Comparison of ENCODE assay signal across 10 mouse cellular contexts in the genomic region with DNA sequence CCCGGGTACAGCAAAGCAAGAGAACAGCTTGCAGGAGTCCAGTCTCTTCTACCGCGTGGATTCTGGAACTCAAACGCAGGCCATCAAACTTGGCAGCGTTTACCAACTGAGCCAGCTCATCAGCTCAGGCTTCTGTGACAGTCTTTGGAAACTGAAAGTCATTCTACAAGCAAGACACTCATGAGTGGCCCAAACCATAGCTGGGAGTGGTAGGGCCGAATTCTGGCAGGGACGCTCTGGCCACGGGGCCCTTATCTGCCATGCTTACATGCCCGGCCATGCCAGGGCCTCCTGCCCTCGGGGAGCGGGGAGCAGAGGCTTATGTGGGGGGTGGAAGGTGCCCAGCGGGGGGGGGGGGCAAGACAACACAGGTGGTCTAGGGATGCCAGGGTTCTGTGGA. TPM values are rescaled to one million over a fixed set of nuclear protein-coding genes. Genes with fewer than 3 reads are reported as not detected.
DNase-seq lines count a peak whose midpoint lies in the region; ATAC-seq and TF ChIP-seq lines count a peak whose summit lies in the region.
"Had no signal": no experiment of that assay in that cellular context is flagged by ENCODE, and none has a peak within 500 bp of the region (broad histone marks: within the 10 kb centered on the region; RNA-seq: fewer than 3 reads in every experiment).

No protein-coding gene starts in this region.

- H3K4me3 ChIP-seq in lung, embryonic 15.5 days, result no peak overlapping the region
- no peak overlapping the region for H3K4me3 ChIP-seq in lung, postnatal 0 days (ENCODE audit: low read depth, low read length)
- H3K4me3 ChIP-seq in hindbrain, embryonic 16.5 days (ENCODE audit: low read length), result no peak overlapping the region
- H3K4me3 ChIP-seq in neural tube, embryonic 15.5 days (replicated peaks), result no peak overlapping the region

- no peak for TF ChIP-seq EP300 in lung, postnatal 0 days (IDR thresholded peaks at IDR 0.05)

- peak overlapping the region; percentile 91 for H3K27ac ChIP-seq in lung, embryonic 15.5 days
- no peak overlapping the region; the same call in 1 of the 2 replicates for H3K27ac ChIP-seq in lung, postnatal 0 days (ENCODE audit: low read length)
- peak overlapping the region; percentile 11 for H3K27ac ChIP-seq in hindbrain, embryonic 16.5 days (ENCODE audit: low read depth, low read length)
- H3K27ac ChIP-seq in neural tube, embryonic 15.5 days (replicated peaks), result peak overlapping the region; percentile 56; the same call in 1 of the 2 replicates

- no peak for TF ChIP-seq CTCF in lung, postnatal 0 days (IDR thresholded peaks at IDR 0.05)

- peaks cover 23% of the 10 kb centered on the region for H3K27me3 ChIP-seq in lung, embryonic 15.5 days
- H3K27me3 ChIP-seq in lung, postnatal 0 days (replicated peaks; ENCODE audit: insufficient read depth, low read length), result no peaks in the 10 kb centered on the region
- peaks cover 27% of the 10 kb centered on the region for H3K27me3 ChIP-seq in hindbrain, embryonic 16.5 days (replicated peaks; ENCODE audit: control insufficient read depth, insufficient read depth, low read length)
- H3K27me3 ChIP-seq in neural tube, embryonic 15.5 days (replicated peaks), result peaks cover 32% of the 10 kb centered on the region

- 56% methylated on average over 11 of the region's 12 CpGs for WGBS in lung, embryonic 15.5 days
- 40% methylated on average over 12 of the region's 12 CpGs for WGBS in lung, postnatal 0 days
- 73% methylated on average over 12 of the region's 12 CpGs for WGBS in hindbrain, embryonic 16.5 days
- WGBS in neural tube, embryonic 15.5 days, result 68% methylated on average over 12 of the region's 12 CpGs

- H3K4me2 ChIP-seq in lung, embryonic 15.5 days, result peak overlapping the region; percentile 17
- no peak overlapping the region for H3K4me2 ChIP-seq in lung, postnatal 0 days (replicated peaks; ENCODE audit: low read depth, low read length)
- H3K4me2 ChIP-seq in hindbrain, embryonic 16.5 days (ENCODE audit: low read length), result no peak overlapping the region
- H3K4me2 ChIP-seq in neural tube, embryonic 15.5 days, result no peak overlapping the region

- ATAC-seq in lung, embryonic 15.5 days (ENCODE audit: borderline replicate concordance, extremely low read depth, low FRiP score, low TSS enrichment), result no peak
- no peak for ATAC-seq in lung, postnatal 0 days
- ATAC-seq in hindbrain, embryonic 16.5 days, result no peak
- no peak for ATAC-seq in neural tube, embryonic 15.5 days (ENCODE audit: low FRiP score)
- ATAC-seq in cerebellum, adult (ENCODE audit: insufficient number of reproducible peaks, low FRiP score, low TSS enrichment), result no peak
- ATAC-seq: activated CD4-positive, CD25-positive, alpha-beta regulatory T cell, adult 4 months had no signal

- DNase-seq in adrenal gland, adult 2 months, result peak; percentile 55
- DNase-seq in adrenal gland, postnatal 10 days, result no peak
- DNase-seq in lung, postnatal 0 days (ENCODE audit: low spot score), result no peak
- no peak for DNase-seq in thymus, postnatal 0 days (ENCODE audit: low spot score)
- DNase-seq: thymus, postnatal 36 days had no signal

- no peaks in the 10 kb centered on the region for H3K9me3 ChIP-seq in lung, embryonic 15.5 days
- no peaks in the 10 kb centered on the region for H3K9me3 ChIP-seq in lung, postnatal 0 days (ENCODE audit: low read length)
- no peaks in the 10 kb centered on the region for H3K9me3 ChIP-seq in hindbrain, embryonic 16.5 days (ENCODE audit: control insufficient read depth, low read length)
- no peaks in the 10 kb centered on the region for H3K9me3 ChIP-seq in neural tube, embryonic 15.5 days (replicated peaks)

- no peaks in the 10 kb centered on the region for H3K36me3 ChIP-seq in lung, embryonic 15.5 days
- H3K36me3 ChIP-seq in lung, postnatal 0 days (ENCODE audit: insufficient read depth, low read length), result 0 out of 2 replicates have a peak, but pooled peaks cover 6% of the 10 kb centered on the region
- H3K36me3 ChIP-seq in hindbrain, embryonic 16.5 days (ENCODE audit: control insufficient read depth, insufficient read depth, low read length), result no peaks in the 10 kb centered on the region
- H3K36me3 ChIP-seq in neural tube, embryonic 15.5 days, result no peaks in the 10 kb centered on the region

- H3K4me1 ChIP-seq in lung, embryonic 15.5 days, result peaks cover 84% of the 10 kb centered on the region
- H3K4me1 ChIP-seq in lung, postnatal 0 days (ENCODE audit: insufficient read depth, low read depth, low read length), result peaks cover 29% of the 10 kb centered on the region
- H3K4me1 ChIP-seq in hindbrain, embryonic 16.5 days (ENCODE audit: control insufficient read depth, insufficient read depth, low read depth, low read length), result peaks cover 24% of the 10 kb centered on the region
- H3K4me1 ChIP-seq in neural tube, embryonic 15.5 days, result peaks cover 46% of the 10 kb centered on the region

- H3K9ac ChIP-seq in lung, embryonic 15.5 days, result no peak overlapping the region
- H3K9ac ChIP-seq in lung, postnatal 0 days (replicated peaks; ENCODE audit: low read depth), result no peak overlapping the region
- H3K9ac ChIP-seq in hindbrain, embryonic 16.5 days (ENCODE audit: low read depth, low read length), result no peak overlapping the region
- H3K9ac ChIP-seq in neural tube, embryonic 15.5 days (replicated peaks), result no peak overlapping the region

RNA-seq across cellular contexts. Expression of gene Wbp2, which starts 16.8 kb away (rescaled TPM):
- 100 to 1,000 TPM; 165 to 185 TPM for total RNA-seq in adrenal gland, adult 2 months (2021)
- 517 and 528 TPM in 2 replicates for polyA plus RNA-seq in adrenal gland, adult 2 months (2012; rRNA removed)
- 100 to 1,000 TPM; 103 to 110 TPM for total RNA-seq in adrenal gland, postnatal 10 days (2021)
- polyA plus RNA-seq in lung, embryonic 15.5 days (2015; fragmentation: Nextera tagmentation; extraction: Ambion mirVana), result 58.0 and 67.9 TPM in 2 replicates
- polyA plus RNA-seq in lung, postnatal 0 days (2015; fragmentation: Nextera tagmentation; extraction: Ambion mirVana), result 84.8 and 108 TPM in 2 replicates
- polyA plus RNA-seq in hindbrain, embryonic 16.5 days (2015; fragmentation: Nextera tagmentation; extraction: Ambion mirVana), result 183 and 225 TPM in 2 replicates
- polyA plus RNA-seq in neural tube, embryonic 15.5 days (2015; fragmentation: Nextera tagmentation; extraction: Ambion mirVana), result 162 and 167 TPM in 2 replicates
- polyA plus RNA-seq in thymus, postnatal 0 days (2015; fragmentation: Nextera tagmentation; extraction: Ambion mirVana), result 75.1 and 97.4 TPM in 2 replicates

RNA-seq across cellular contexts. Expression of gene Trim47, which starts 23.4 kb away (rescaled TPM):
- total RNA-seq in adrenal gland, adult 2 months (2021), result 10 to 100 TPM; 10.3 to 17.9 TPM
- polyA plus RNA-seq in adrenal gland, adult 2 months (2012; rRNA removed), result 49.1 and 68.9 TPM in 2 replicates
- 10 to 100 TPM; 23.2 to 24.5 TPM for total RNA-seq in adrenal gland, postnatal 10 days (2021)
- 24.9 and 25.9 TPM in 2 replicates for polyA plus RNA-seq in lung, embryonic 15.5 days (2015; fragmentation: Nextera tagmentation; extraction: Ambion mirVana)
- 26.3 and 28.8 TPM in 2 replicates for polyA plus RNA-seq in lung, postnatal 0 days (2015; fragmentation: Nextera tagmentation; extraction: Ambion mirVana)
- polyA plus RNA-seq in hindbrain, embryonic 16.5 days (2015; fragmentation: Nextera tagmentation; extraction: Ambion mirVana), result 13.5 and 14.5 TPM in 2 replicates
- polyA plus RNA-seq in neural tube, embryonic 15.5 days (2015; fragmentation: Nextera tagmentation; extraction: Ambion mirVana), result 9.8 TPM in 2 replicates
- polyA plus RNA-seq in thymus, postnatal 0 days (2015; fragmentation: Nextera tagmentation; extraction: Ambion mirVana), result 10.8 and 10.9 TPM in 2 replicates
- polyA plus RNA-seq: activated CD4-positive, CD25-positive, alpha-beta regulatory T cell, adult 4 months had no signal

RNA-seq across cellular contexts. Expression of gene Unc13d, which starts 25.8 kb away (rescaled TPM):
- 1 to 10 TPM in 1 of 2 experiments, under 1 TPM in 1; 0.83 to 1.0 TPM for total RNA-seq in adrenal gland, adult 2 months (2021)
- polyA plus RNA-seq in adrenal gland, adult 2 months (2012; rRNA removed), result 2.3 and 3.4 TPM in 2 replicates
- total RNA-seq in adrenal gland, postnatal 10 days (2021), result 1 to 10 TPM; 2.3 to 2.7 TPM
- 4.1 and 6.4 TPM in 2 replicates for polyA plus RNA-seq in lung, embryonic 15.5 days (2015; fragmentation: Nextera tagmentation; extraction: Ambion mirVana)
- polyA plus RNA-seq in lung, postnatal 0 days (2015; fragmentation: Nextera tagmentation; extraction: Ambion mirVana), result 14.9 and 25.3 TPM in 2 replicates
- 0.69 and 0.80 TPM in 2 replicates for polyA plus RNA-seq in hindbrain, embryonic 16.5 days (2015; fragmentation: Nextera tagmentation; extraction: Ambion mirVana)
- 1.0 and 7.1 TPM in 2 replicates for polyA plus RNA-seq in neural tube, embryonic 15.5 days (2015; fragmentation: Nextera tagmentation; extraction: Ambion mirVana)
- 32.4 and 34.7 TPM in 2 replicates for polyA plus RNA-seq in thymus, postnatal 0 days (2015; fragmentation: Nextera tagmentation; extraction: Ambion mirVana)

RNA-seq across cellular contexts. Expression of gene Trim65, which starts 27.4 kb away (rescaled TPM):
- 10 to 100 TPM in 1 of 2 experiments, 1 to 10 TPM in 1; 9.5 to 11.8 TPM for total RNA-seq in adrenal gland, adult 2 months (2021)
- 15.9 and 16.0 TPM in 2 replicates for polyA plus RNA-seq in adrenal gland, adult 2 months (2012; rRNA removed)
- total RNA-seq in adrenal gland, postnatal 10 days (2021), result 1 to 10 TPM; 6.3 to 8.1 TPM
- 3.7 and 4.3 TPM in 2 replicates for polyA plus RNA-seq in lung, embryonic 15.5 days (2015; fragmentation: Nextera tagmentation; extraction: Ambion mirVana)
- 3.9 TPM in 2 replicates for polyA plus RNA-seq in lung, postnatal 0 days (2015; fragmentation: Nextera tagmentation; extraction: Ambion mirVana)
- polyA plus RNA-seq in hindbrain, embryonic 16.5 days (2015; fragmentation: Nextera tagmentation; extraction: Ambion mirVana), result 3.0 and 4.2 TPM in 2 replicates
- 3.4 and 4.1 TPM in 2 replicates for polyA plus RNA-seq in neural tube, embryonic 15.5 days (2015; fragmentation: Nextera tagmentation; extraction: Ambion mirVana)
- polyA plus RNA-seq in thymus, postnatal 0 days (2015; fragmentation: Nextera tagmentation; extraction: Ambion mirVana), result 2.6 and 3.1 TPM in 2 replicates

RNA-seq across cellular contexts. Expression of gene Mrpl38, which starts 35.1 kb away (rescaled TPM):
- 100 to 1,000 TPM; 102 to 108 TPM for total RNA-seq in adrenal gland, adult 2 months (2021)
- 134 and 167 TPM in 2 replicates for polyA plus RNA-seq in adrenal gland, adult 2 months (2012; rRNA removed)
- total RNA-seq in adrenal gland, postnatal 10 days (2021), result 10 to 100 TPM; 86.8 to 94.1 TPM
- polyA plus RNA-seq in lung, embryonic 15.5 days (2015; fragmentation: Nextera tagmentation; extraction: Ambion mirVana), result 89.5 and 94.7 TPM in 2 replicates
- 44.1 and 45.9 TPM in 2 replicates for polyA plus RNA-seq in lung, postnatal 0 days (2015; fragmentation: Nextera tagmentation; extraction: Ambion mirVana)
- polyA plus RNA-seq in hindbrain, embryonic 16.5 days (2015; fragmentation: Nextera tagmentation; extraction: Ambion mirVana), result 84.0 and 86.8 TPM in 2 replicates
- polyA plus RNA-seq in neural tube, embryonic 15.5 days (2015; fragmentation: Nextera tagmentation; extraction: Ambion mirVana), result 82.2 and 95.1 TPM in 2 replicates
- polyA plus RNA-seq in thymus, postnatal 0 days (2015; fragmentation: Nextera tagmentation; extraction: Ambion mirVana), result 65.0 and 68.8 TPM in 2 replicates
